Mouse (Mus musculus) adrenal gland, postnatal 4 days (tissue): ENCODE measurements at regions not wholly inside any gene's neighbourhood (a gene's known extent, or its start where the extent isn't known, plus 50 kb on each side); places are given as distances from the start of the nearest gene placed in this dataset.

ENCODE experiments used
- DNase-seq, 2 experiments: peaks; one replicate each; pipeline ENCODE4 v3.0.0; 2021 to 2022; ENCODE audit warnings: low spot score in 2 of 2, mixed read lengths in 2 of 2

GRCm38 (mm10) chr7:84800966-84801365 lies 52.4 kb upstream of the Olfr291 start:
- DNase-seq: no peak

GRCm38 (mm10) chr7:84794655-84795054 lies 58.7 kb upstream of the Olfr291 start:
- DNase-seq: no peak

GRCm38 (mm10) chr7:84779276-84779825 lies 74.0 kb upstream of the Olfr291 start:
- DNase-seq: peak; percentile 71

DNA sequence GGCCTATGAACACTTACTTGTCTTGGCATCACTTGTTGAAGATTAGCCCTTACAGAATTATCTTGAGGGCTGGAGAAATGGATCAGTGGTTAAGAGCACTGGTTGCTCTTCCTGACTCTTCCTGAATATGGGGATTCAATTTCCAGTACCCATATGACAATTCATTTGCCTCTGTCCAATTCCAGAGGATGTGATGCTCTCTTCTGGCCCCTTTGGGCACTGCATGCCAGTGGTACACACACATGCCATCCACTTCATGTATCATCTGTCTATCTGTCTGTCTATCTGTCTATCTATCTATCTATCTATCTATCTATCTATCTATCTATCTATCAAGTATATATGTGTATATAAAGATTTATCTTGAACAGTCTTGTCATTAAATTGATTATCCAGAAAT lies 75.7 kb upstream of the Olfr291 start:
- no peak for DNase-seq

- no peak for DNase-seq
Measured at GRCm38 (mm10) chr7:84756261-84756660, 66.5 kb upstream of the Zfand6 start.

DNA sequence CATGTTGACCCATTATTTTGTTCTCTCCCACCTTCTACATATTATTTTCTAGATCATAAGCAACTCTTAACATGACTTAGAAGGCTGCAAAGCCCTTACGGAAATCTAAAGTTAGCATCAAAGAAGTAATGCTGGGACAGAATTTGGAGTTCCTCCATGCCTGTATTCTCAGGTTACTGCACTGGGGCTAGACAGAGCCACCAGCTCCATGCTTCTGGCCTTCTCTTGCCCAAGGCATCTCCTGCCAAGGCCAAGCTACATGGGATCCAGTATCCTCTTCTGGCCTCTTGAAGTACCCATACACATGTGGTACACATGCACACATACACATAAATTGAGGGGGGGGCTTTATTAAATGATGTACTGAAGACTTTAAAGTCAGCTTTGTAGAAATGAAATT lies 63.6 kb upstream of the Zfand6 start:
- DNase-seq: no peak

DNA sequence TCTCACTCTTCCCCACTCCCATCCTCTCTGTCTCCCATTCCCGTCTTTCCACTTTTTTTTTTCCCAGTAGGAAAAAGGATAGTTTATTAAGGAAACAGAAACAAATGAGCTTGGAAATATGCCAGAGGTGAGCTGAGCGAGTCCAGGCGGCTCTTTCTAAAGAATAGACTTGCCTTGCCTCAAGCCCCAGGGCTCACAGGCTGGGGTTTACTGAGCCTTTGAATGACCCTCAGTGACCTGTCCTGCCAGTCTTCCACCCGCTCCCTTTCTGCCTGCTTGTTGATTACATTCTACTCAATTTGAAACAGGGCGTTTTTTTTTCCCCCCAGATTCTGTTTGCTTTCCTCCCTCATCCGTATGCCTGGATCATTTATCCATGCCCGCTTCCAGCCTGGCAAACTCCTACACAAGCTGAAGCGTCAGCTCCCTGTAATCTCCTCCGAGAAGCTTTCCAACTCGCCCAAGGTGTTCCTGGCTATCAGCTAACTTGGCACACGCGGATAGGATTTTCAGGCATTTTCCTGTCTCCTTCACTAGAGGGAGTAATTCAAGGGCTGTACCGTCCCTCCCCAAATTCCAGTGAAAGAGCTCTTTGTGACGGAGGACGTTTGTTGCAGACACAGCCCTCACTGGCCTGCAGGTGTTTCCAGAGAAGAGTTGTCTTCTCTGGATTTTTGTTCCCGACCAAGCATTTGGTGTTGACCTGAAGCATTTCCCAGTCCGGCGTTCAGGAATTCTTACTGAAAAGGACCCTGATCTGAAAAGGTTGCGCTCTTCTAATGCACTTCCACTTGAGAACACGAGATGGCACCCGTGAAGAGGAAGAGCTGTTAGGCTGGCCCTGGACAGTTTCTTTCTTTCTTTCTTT lies 59.9 kb upstream of the Zfand6 start:
- peak in 1 of 2 experiments; percentile 15 for DNase-seq

DNA sequence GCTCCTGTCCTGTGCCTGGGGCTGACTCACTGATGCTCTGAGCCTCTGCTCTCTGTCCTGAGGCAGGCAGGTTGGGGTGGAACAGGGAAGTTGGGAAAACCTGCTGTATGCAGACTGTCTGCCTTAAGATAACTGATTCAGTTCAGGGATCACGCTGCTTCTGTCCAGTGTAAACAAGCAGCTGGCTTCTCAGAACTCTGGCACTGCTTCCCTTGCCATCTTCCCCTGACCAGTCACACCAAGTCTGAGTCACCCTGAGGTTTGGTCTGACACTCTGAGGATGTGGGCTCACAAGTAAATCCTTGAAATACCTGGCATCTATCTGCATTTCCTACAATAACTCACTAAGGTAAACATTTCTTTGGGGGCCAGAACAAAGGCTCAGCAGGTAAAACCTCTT lies 58.1 kb upstream of the Zfand6 start:
- DNase-seq: no peak

GRCm38 (mm10) chr7:84744321-84745070 lies 54.7 kb upstream of the Zfand6 start:
- DNase-seq: no peak

GRCm38 (mm10) chr7:84739965-84740390 lies 50.2 kb upstream of the Zfand6 start:
- DNase-seq: no peak
